Mouse (Mus musculus): ENCODE measurements around the gene Ppa1.
"Not testable (repeated sequence)": the region's sequence is repeated elsewhere in the genome, so short reads cannot be mapped to it uniquely, and the experiment has no call there.

GRCm38 (mm10) chr10:61623874-61624273, 24.5 kb upstream of the Ppa1 start:
- TF ChIP-seq MAFK (IDR thresholded peaks at IDR 0.05; ENCODE audit: insufficient read depth, low read depth, low read length); ZC3H11A (IDR thresholded peaks at IDR 0.05; ENCODE audit: borderline replicate concordance, low read depth, low read length); CHD2 (IDR thresholded peaks at IDR 0.05; ENCODE audit: low read depth, low read length); ZNF384 (IDR thresholded peaks at IDR 0.05; ENCODE audit: low read depth, low read length): not testable (repeated sequence)
